9 mouse cellular contexts compared by ENCODE assay signal in the genomic region with DNA sequence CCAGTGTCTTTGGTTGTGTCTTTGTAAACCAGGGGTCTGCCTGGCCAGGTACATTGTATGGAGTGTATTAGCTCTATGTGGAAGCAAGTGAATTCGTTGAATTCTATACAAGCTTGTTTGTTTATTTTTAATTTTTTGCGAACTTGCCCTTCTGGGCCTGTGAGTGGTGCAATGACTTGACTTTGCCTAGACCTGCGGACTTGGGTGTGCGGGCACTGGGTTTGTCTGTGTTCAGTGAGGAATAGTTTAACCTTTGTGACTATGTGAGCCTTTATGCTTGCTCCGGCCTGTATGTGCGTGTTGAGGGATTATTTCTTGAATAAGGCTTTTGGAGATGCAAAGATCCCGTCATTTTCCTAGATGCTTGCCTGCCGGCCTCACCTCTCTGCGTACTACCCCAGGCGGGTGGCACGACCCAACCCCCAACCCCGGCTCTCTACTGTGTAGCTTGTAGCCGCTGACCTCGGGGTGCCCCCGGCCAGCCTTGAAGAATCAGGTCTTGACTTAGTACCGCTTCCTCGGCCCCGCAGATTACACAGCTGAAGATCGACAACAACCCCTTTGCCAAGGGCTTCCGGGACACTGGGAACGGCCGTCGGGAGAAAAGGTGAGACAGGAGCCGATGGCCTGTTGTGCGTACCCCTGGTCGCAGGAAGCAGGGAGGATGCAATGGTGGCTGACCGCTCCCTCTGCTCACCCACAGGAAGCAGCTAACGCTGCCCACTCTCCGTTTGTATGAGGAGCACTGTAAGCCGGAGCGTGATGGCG. TPM values are rescaled to one million over a fixed set of nuclear protein-coding genes. Genes with fewer than 3 reads are reported as not detected.
DNase-seq lines count a peak whose midpoint lies in the region; ATAC-seq lines count a peak whose summit lies in the region.
"Had no signal": no experiment of that assay in that cellular context is flagged by ENCODE, and none has a peak within 500 bp of the region (broad histone marks: within the 10 kb centered on the region; RNA-seq: fewer than 3 reads in every experiment).

No protein-coding gene starts in this region.

- H3K36me3 ChIP-seq in lung, embryonic 15.5 days = no peaks in the 10 kb centered on the region
- H3K36me3 ChIP-seq in forebrain, embryonic 14.5 days (ENCODE audit: control insufficient read depth, insufficient read depth, low read length) = no peaks in the 10 kb centered on the region

- H3K4me1 ChIP-seq in lung, embryonic 15.5 days = peaks cover 31% of the 10 kb centered on the region; the same call in 1 of the 2 replicates
- H3K4me1 ChIP-seq in forebrain, embryonic 14.5 days (ENCODE audit: control insufficient read depth, insufficient read depth, low read length) = peaks cover 8% of the 10 kb centered on the region; the same call in 1 of the 2 replicates

- peak overlapping the region; percentile 97 for H3K27ac ChIP-seq in lung, embryonic 15.5 days
- H3K27ac ChIP-seq in forebrain, embryonic 14.5 days (ENCODE audit: low read depth, low read length) = no peak overlapping the region

- no peak for DNase-seq in lung, postnatal 25 days (ENCODE audit: low spot score)
- DNase-seq in forebrain, embryonic 14.5 days (ENCODE audit: low spot score) = no peak
- peak; percentile 34 for DNase-seq in kidney, postnatal 14 days
- peak; percentile 49 for DNase-seq in retina, postnatal 1 day
- no peak for DNase-seq in frontal cortex, postnatal 14 days (ENCODE audit: low spot score in 2 of 2)
- DNase-seq in left cerebral cortex, postnatal 36 days (ENCODE audit: low spot score in 2 of 2) = no peak
- DNase-seq in gastrocnemius, postnatal 10 days = no peak
- DNase-seq: gastrocnemius, postnatal 14 days had no signal

- H3K4me3 ChIP-seq in lung, embryonic 15.5 days = peak overlapping the region; percentile 64
- H3K4me3 ChIP-seq in forebrain, embryonic 14.5 days (ENCODE audit: low read depth, low read length) = peak overlapping the region; percentile 9; the same call in 1 of the 2 replicates

- H3K9ac ChIP-seq in lung, embryonic 15.5 days = peak overlapping the region; percentile 74
- no peak overlapping the region for H3K9ac ChIP-seq in forebrain, embryonic 14.5 days (ENCODE audit: low read length)

- no peak for ATAC-seq in lung, embryonic 15.5 days (ENCODE audit: borderline replicate concordance, extremely low read depth, low FRiP score, low TSS enrichment)
- no peak for ATAC-seq in forebrain, embryonic 14.5 days

- intact Hi-C loops in left cerebral cortex, postnatal 36 days (cut with DNase I) = loop anchor here (5.0 to 10.0 kb wide), 2 partner anchors 1314 to 1982 kb away; a partner anchor contains a TSS

- peak overlapping the region; percentile 87 for H3K4me2 ChIP-seq in lung, embryonic 15.5 days
- H3K4me2 ChIP-seq in forebrain, embryonic 14.5 days (ENCODE audit: low read length) = no peak overlapping the region

- WGBS in lung, embryonic 15.5 days = 2% methylated on average over 32 of the region's 32 CpGs
- under 1% methylated on average over 32 of the region's 32 CpGs for WGBS in forebrain, embryonic 14.5 days

- H3K9me3 ChIP-seq in lung, embryonic 15.5 days = no peaks in the 10 kb centered on the region
- H3K9me3 ChIP-seq in forebrain, embryonic 14.5 days (replicated peaks; ENCODE audit: control insufficient read depth, low read length) = no peaks in the 10 kb centered on the region

- peaks cover 84% of the 10 kb centered on the region for H3K27me3 ChIP-seq in lung, embryonic 15.5 days
- peaks cover 82% of the 10 kb centered on the region for H3K27me3 ChIP-seq in forebrain, embryonic 14.5 days (replicated peaks; ENCODE audit: control insufficient read depth, insufficient read depth, low read length)

RNA-seq across cellular contexts. Expression of a gene that starts 4.4 kb away (rescaled TPM):
- 40.9 and 44.9 TPM in 2 replicates for polyA plus RNA-seq in lung, embryonic 15.5 days (2015; fragmentation: Nextera tagmentation; extraction: Ambion mirVana)
- polyA plus RNA-seq in forebrain, embryonic 14.5 days (2014; fragmentation: Nextera tagmentation; extraction: Ambion mirVana) = 0.48 and 0.64 TPM in 2 replicates
- total RNA-seq in left cerebral cortex, postnatal 36 days (2021) = 1 to 10 TPM; 1.9 to 2.2 TPM
- 10 to 100 TPM; 11.0 to 14.3 TPM for total RNA-seq in gastrocnemius, postnatal 10 days (2021)

RNA-seq across cellular contexts. Expression of a gene that starts 13.4 kb away (rescaled TPM):
- polyA plus RNA-seq in lung, embryonic 15.5 days (2015; fragmentation: Nextera tagmentation; extraction: Ambion mirVana) = 0.62 TPM in 1 of 2 replicates, not detected in the other
- not detected in 2 replicates for polyA plus RNA-seq in forebrain, embryonic 14.5 days (2014; fragmentation: Nextera tagmentation; extraction: Ambion mirVana)
- not detected for total RNA-seq in left cerebral cortex, postnatal 36 days (2021)
- total RNA-seq in gastrocnemius, postnatal 10 days (2021) = not detected
- total RNA-seq: gastrocnemius, postnatal 14 days had no signal

RNA-seq across cellular contexts. Expression of a gene that starts 49.5 kb away (rescaled TPM):
- 78.8 and 81.3 TPM in 2 replicates for polyA plus RNA-seq in lung, embryonic 15.5 days (2015; fragmentation: Nextera tagmentation; extraction: Ambion mirVana)
- polyA plus RNA-seq in forebrain, embryonic 14.5 days (2014; fragmentation: Nextera tagmentation; extraction: Ambion mirVana) = 0.11 and 0.13 TPM in 2 replicates
- under 1 TPM; 0.17 to 0.25 TPM for total RNA-seq in left cerebral cortex, postnatal 36 days (2021)
- 1 to 10 TPM; 3.0 to 4.4 TPM for total RNA-seq in gastrocnemius, postnatal 10 days (2021)

Comparison
In these comparisons a context has a peak if more than half of its experiments do, and no peak if none do; other contexts are left out.
1. DNase-seq: peak in kidney, postnatal 14 days (single experiment) and retina, postnatal 1 day (single experiment); none in lung, postnatal 25 days (single experiment), forebrain, embryonic 14.5 days (single experiment), frontal cortex, postnatal 14 days (0 of 2), left cerebral cortex, postnatal 36 days (0 of 2) and gastrocnemius, postnatal 10 days (single experiment).